Mouse (Mus musculus) G1E (cell line): Measurements from ENCODE around the gene Foxred2. TPM values are rescaled to one million over a fixed set of nuclear protein-coding genes. Genes with fewer than 3 reads are reported as not detected.

ENCODE experiments used
- ATAC-seq: 2 replicates; pipeline ENCODE4 v1.8.0; 2016; ENCODE audit warnings: mild to moderate bottlenecking; ENCODE audit not compliant: insufficient number of reproducible peaks, poor library complexity, low FRiP score, severe bottlenecking; ENCODE audit errors: extremely low read depth
- DNase-seq: peaks from one replicate; pipeline ENCODE4 v3.0.0; 2012; ENCODE audit warnings: low spot score
- H3K27me3 ChIP-seq: 2 replicates; pipeline ENCODE4 v1.6.1; 2012; ENCODE audit warnings: mild to moderate bottlenecking, low read length, inconsistent platforms; ENCODE audit not compliant: insufficient read depth
- H3K36me3 ChIP-seq: replicated peaks from 2 replicates; pipeline ENCODE3; 2012; ENCODE audit warnings: mild to moderate bottlenecking, inconsistent platforms
- H3K4me1 ChIP-seq: 2 replicates; pipeline ENCODE4 v1.6.1; 2012; ENCODE audit warnings: low read depth, low read length, inconsistent platforms, mixed read lengths; ENCODE audit not compliant: insufficient read depth
- H3K4me3 ChIP-seq: 2 replicates; pipeline ENCODE4 v1.5.1; 2012; ENCODE audit warnings: low read depth, mild to moderate bottlenecking, inconsistent platforms, low read length, moderate library complexity, mixed read lengths
- H3K9me3 ChIP-seq: replicated peaks from 2 replicates; pipeline ENCODE4 v1.6.1; 2012; ENCODE audit warnings: inconsistent platforms
- CTCF ChIP-seq: IDR thresholded peaks from 2 replicates; pipeline ENCODE4 v1.5.1; 2012; ENCODE audit warnings: low read depth, low read length, inconsistent platforms, mixed read lengths
- GATA1 ChIP-seq: IDR thresholded peaks from 2 replicates; pipeline ENCODE4 v1.6.1; 2012; ENCODE audit warnings: borderline replicate concordance, low read length, inconsistent platforms, mixed read lengths
- GATA2 ChIP-seq: IDR thresholded peaks from 2 replicates; pipeline ENCODE4 v1.6.1; 2012; ENCODE audit warnings: low read depth, low read length, inconsistent platforms, borderline replicate concordance
- POLR2AphosphoS5 ChIP-seq: IDR thresholded peaks from 2 replicates; pipeline ENCODE4 v1.6.1; 2012; ENCODE audit warnings: low read depth, low read length, inconsistent platforms; ENCODE audit not compliant: insufficient replicate concordance
- TAL1 ChIP-seq: conservative IDR thresholded peaks from 2 replicates; pipeline ENCODE4 v1.6.1; 2012; ENCODE audit warnings: low read depth, low read length, inconsistent platforms, mixed read lengths
- polyA plus RNA-seq: library from polyadenylated mRNA; stranded (reverse); fragments of >175 nt; gene quantifications from 2 replicates; pipeline ENCODE4 v1.2.3, GENCODE M21; 2012
- total RNA-seq, 2 experiments: library from RNA; stranded (forward) in 1 of 2; stranded (reverse) in 1 of 2; fragments of 200-1000 nt in 1 of 2; fragments of >200 nt in 1 of 2; fragmentation: Nextera tagmentation in 1 of 2; gene quantifications; 2 replicates each; pipeline ENCODE4 v1.2.3; 2014 to 2017

Foxred2 gene
- total and polyA plus RNA-seq, 3 experiments: 0.02 to 0.27 TPM; not detected in 1

GRCm38 (mm10) chr15:77891766-77892165, 64.8 kb downstream of the Foxred2 start:
- TF ChIP-seq CTCF (no peak), GATA1 (no peak), TAL1 (no peak), GATA2 (no peak), POLR2AphosphoS5 (no peak)
- Histone ChIP-seq H3K36me3 (no peaks in the 10 kb centered on the region), H3K4me1 (peaks cover 37% of the 10 kb centered on the region), H3K9me3 (no peaks in the 10 kb centered on the region), H3K4me3 (no peak overlapping the region), H3K27me3 (peaks cover 58% of the 10 kb centered on the region)
- ATAC-seq (no peak), DNase-seq (no peak)

Other genes with a start within 250 kb of the Foxred2 start
- not detected in 2 replicates for gene Apol9b, start 227.7 kb downstream of the Foxred2 start, total RNA-seq (2014; fragmentation: Nextera tagmentation)
- not detected in 2 replicates for gene Apol9b, start 227.7 kb downstream of the Foxred2 start, total RNA-seq (2017)
- not detected in 2 replicates for gene Apol9b, start 227.7 kb downstream of the Foxred2 start, polyA plus RNA-seq
- 13.3 TPM in 1 of 2 replicates, not detected in the other for gene Apol8, start 199.7 kb downstream of the Foxred2 start, total RNA-seq (2014; fragmentation: Nextera tagmentation)
- gene Apol8, start 199.7 kb downstream of the Foxred2 start, total RNA-seq (2017): 0.55 TPM in 1 of 2 replicates, not detected in the other
- gene Apol8, start 199.7 kb downstream of the Foxred2 start, polyA plus RNA-seq: not detected in 2 replicates
- gene Myh9, start 114.5 kb downstream of the Foxred2 start, total RNA-seq (2014; fragmentation: Nextera tagmentation): 151 and 171 TPM in 2 replicates
- 94.4 and 132 TPM in 2 replicates for gene Myh9, start 114.5 kb downstream of the Foxred2 start, total RNA-seq (2017)
- 197 and 198 TPM in 2 replicates for gene Myh9, start 114.5 kb downstream of the Foxred2 start, polyA plus RNA-seq
- gene Txn2, start 27.7 kb downstream of the Foxred2 start, total RNA-seq (2014; fragmentation: Nextera tagmentation): 209 and 211 TPM in 2 replicates
- 53.8 and 62.8 TPM in 2 replicates for gene Txn2, start 27.7 kb downstream of the Foxred2 start, total RNA-seq (2017)
- 283 and 349 TPM in 2 replicates for gene Txn2, start 27.7 kb downstream of the Foxred2 start, polyA plus RNA-seq
- gene Eif3d, start 14.1 kb upstream of the Foxred2 start, total RNA-seq (2014; fragmentation: Nextera tagmentation): 632 and 643 TPM in 2 replicates
- gene Eif3d, start 14.1 kb upstream of the Foxred2 start, total RNA-seq (2017): 279 and 298 TPM in 2 replicates
- 61.9 and 65.1 TPM in 2 replicates for gene Eif3d, start 14.1 kb upstream of the Foxred2 start, polyA plus RNA-seq
- gene Cacng2, start 163.3 kb upstream of the Foxred2 start, total RNA-seq (2014; fragmentation: Nextera tagmentation): not detected in 2 replicates
- gene Cacng2, start 163.3 kb upstream of the Foxred2 start, total RNA-seq (2017): under 0.01 and 0.05 TPM in 2 replicates
- gene Cacng2, start 163.3 kb upstream of the Foxred2 start, polyA plus RNA-seq: not detected in 2 replicates
- 15.4 and 16.7 TPM in 2 replicates for gene Ift27, start 217.4 kb upstream of the Foxred2 start, total RNA-seq (2014; fragmentation: Nextera tagmentation)
- 15.7 and 17.8 TPM in 2 replicates for gene Ift27, start 217.4 kb upstream of the Foxred2 start, total RNA-seq (2017)
- 97.5 and 143 TPM in 2 replicates for gene Ift27, start 217.4 kb upstream of the Foxred2 start, polyA plus RNA-seq
- not detected in 2 replicates for gene Pvalb, start 249.7 kb upstream of the Foxred2 start, total RNA-seq (2014; fragmentation: Nextera tagmentation)
- not detected in 2 replicates for gene Pvalb, start 249.7 kb upstream of the Foxred2 start, total RNA-seq (2017)
- gene Pvalb, start 249.7 kb upstream of the Foxred2 start, polyA plus RNA-seq: not detected in 2 replicates